Mouse (Mus musculus) layer of hippocampus, postnatal 14 days (tissue): Measurements from ENCODE around the gene Dock3. TPM values are rescaled to one million over a fixed set of nuclear protein-coding genes. Genes with fewer than 3 reads are reported as not detected.
"Not testable (repeated sequence)": the region's sequence is repeated elsewhere in the genome, so short reads cannot be mapped to it uniquely, and the experiment has no call there.

Experiments used
- DNase-seq, 2 experiments: peaks; one replicate each; pipeline ENCODE4 v3.0.0; 2021 to 2022; ENCODE audit warnings: low spot score in 2 of 2, mixed read lengths in 1 of 2
- total RNA-seq, 2 experiments: library from RNA; stranded (reverse); gene quantifications; 2 replicates each; pipeline ENCODE4 v1.2.3; 2021

The Dock3 gene
- total RNA-seq, 2 experiments from 2014 or later, result 81.4 to 94.1 TPM

DNA sequence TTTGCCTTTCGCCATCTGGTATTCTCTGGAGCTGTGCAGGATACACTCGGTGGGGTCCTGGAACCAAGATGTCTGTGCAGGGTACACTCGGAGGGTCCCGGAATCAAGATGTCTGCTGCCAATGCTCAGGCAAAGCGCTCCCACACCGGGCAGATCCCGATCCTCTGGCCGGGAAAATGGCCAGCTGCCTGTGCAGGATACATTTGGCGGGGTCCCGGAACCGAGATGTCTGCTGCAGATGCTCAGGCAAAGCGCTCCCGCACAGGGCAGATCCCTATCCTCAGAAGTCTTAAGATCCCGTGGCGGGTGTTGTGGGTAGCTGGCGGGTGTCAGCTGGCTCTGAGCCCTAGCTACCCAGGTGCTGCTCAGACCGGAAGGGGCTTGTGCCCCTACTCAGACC, 142.3 kb downstream of the Dock3 start:
- DNase-seq, result not testable (repeated sequence)

DNA sequence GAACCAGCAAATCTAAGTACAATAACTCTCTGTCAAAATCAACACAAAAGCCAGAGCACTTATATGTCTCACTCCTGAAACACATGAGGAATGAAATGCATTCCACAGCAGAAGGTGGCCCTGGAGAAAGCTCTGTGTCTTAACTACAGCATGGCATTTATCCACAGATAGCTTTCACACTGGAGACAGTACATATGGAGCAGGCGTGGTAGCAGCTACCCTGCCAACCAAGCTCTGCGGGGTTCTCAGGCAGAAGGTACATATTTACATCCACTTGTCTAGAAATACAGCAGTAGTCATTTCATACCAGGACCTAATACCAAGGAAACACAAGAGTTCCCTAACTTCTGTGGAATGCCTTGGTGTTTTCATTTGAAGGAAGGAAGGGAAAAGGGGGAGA, 144.2 kb downstream of the Dock3 start:
- DNase-seq, result peak in 1 of 2 experiments; percentile 20

DNA sequence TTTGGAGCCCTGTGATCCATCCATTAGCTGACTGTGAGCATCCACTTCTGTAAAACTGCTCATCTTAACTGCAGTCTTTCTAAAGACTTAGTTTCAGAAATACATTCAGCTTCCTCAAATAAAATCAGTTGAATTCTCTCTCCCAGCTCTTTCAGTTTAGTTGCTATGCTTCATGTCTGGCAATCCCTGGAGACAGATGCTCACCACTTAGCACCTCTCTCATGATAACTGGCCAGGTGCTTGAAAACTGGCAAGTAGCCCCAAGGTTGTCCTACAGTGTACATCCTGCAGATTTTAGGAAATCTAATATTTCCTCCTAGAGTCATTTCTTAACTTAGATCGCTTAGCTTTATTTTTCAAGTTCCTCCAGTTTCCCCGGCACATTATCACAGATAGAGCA, 193.8 kb downstream of the Dock3 start:
- no peak for DNase-seq

DNA sequence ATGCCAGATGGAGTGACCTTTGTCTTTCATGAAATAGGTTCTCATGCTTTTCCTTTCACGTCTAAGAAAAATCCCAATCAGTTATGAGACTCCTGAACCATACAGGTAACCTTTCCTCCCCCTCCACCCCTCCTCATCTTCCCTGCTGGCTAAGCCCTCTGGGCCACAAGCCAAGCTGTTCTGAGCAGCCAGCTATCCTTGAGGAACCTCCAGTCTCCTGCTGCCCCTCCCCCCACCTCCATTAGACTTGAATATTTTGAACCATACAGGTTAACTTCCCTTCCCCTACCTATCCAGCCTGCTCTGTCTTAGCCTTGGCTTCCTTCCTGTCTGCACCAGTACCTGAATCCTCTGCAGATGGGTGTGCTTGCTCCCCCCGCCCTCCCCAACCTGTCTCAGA, 204.1 kb downstream of the Dock3 start:
- no peak for DNase-seq

DNA sequence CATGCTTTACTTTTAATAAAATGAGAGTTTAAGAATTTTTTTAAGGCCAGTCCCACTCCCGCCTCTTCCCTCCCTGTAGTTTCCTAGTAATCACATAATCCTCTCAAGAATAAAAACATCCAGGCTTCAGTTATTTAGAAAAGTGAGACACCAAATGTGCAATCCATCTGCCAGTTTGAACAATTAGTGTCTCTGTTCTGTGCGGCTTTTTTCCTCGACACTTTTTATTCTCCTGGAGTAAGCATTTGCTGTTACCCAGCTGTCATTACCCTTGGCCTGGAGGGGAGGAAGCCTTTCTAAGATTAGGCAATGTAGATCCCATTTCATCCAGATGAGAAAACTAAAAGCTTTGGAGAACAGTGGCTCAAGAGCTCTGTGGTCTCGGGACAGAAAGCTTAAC, 221.9 kb downstream of the Dock3 start:
- peak in 1 of 2 experiments; percentile 54 for DNase-seq

DNA sequence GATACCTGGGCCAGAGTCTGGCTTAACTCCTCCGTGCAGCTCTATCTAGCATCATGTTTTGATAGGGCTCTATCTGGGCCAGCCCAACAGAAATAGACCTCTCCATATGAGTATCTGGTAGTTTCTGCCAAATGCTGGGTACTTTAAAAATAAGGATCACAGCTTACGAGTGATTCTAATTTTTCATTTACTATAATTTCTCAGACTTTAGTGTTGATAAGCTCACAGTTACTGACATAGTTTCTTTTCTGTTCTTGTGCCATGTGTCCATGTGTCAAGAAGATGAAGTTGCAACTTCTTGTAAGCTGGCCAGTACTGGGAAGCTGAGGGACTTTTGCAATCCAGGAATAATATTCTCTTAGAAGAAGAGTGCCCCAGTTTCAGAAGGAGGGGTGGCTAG, 228.5 kb downstream of the Dock3 start:
- no peak for DNase-seq

DNA sequence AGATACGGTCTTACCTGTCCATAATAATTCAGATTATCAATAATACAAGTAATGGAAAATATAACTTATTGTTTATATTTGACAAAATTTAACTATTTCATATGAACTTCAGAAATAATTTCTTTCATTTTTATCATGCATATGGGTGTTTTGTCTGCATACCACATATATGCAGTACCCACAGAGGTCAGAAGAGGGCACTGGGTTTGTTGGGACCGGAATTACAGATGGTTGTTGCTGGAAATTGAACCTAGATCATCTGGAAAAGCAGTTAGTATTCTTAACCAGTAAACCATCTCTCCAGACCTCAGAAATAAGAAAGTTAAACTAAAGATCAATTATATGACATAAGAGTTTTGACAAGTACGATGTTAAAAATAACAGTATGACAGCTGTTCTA, 261.0 kb downstream of the Dock3 start:
- DNase-seq, result peak in 1 of 2 experiments; percentile 14

DNA sequence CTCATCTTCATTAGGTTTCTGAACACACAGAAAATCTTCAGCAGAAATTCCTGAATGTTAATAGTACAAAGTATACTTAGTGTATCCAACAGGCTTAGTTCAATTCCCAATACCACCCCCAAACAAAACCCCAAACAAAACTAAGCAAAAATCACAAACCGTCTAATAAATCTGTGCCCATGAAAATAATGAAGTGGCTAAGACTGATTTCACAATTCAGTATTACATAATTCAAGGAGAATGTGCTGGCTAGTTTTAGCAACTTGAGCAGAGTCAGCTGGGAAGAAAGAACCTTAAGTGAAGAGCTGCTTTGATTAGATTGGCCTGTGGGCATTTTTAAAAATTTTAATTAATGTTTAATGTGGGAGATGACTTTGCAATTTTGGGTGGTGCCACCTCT, 273.3 kb downstream of the Dock3 start:
- DNase-seq, result no peak

DNA sequence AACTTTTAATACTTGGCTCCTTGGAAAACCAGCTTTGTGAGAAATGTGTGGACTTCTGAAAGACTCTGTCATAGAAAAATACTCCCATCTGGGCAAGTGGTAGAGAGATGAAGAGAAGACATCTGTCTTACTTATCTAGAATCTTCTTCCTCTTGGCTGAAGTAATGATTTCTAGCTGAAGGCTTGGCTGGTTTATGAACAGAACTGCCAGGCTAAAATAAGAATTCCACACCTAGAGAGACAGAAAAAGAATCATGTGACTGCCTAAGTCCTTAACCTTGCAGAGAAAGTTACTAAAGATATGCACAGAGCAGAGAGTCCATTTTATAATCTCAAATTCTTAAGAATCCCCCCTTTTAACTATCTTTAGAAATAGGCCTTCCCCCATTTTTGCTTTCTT, 276.2 kb downstream of the Dock3 start:
- DNase-seq, result no peak

DNA sequence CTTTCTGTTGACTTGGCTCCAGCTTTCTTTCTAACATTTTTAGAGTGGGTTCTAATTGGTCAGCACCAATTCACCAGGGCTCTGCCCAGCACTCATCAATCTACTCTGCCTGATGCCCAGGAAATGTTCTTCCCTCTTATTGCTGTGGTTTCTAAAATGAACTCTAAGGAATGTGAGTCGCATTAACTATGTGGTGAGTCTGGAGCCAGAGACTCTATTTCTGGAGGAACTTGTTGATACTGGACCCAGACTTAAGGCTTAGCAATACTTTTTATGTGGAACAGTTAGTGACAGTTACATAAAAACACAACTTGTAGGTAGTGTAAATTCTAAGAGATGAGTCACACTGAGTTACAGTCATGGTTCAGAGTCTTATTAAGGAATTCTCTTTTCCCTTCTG, 296.7 kb downstream of the Dock3 start:
- DNase-seq, result no peak

DNA sequence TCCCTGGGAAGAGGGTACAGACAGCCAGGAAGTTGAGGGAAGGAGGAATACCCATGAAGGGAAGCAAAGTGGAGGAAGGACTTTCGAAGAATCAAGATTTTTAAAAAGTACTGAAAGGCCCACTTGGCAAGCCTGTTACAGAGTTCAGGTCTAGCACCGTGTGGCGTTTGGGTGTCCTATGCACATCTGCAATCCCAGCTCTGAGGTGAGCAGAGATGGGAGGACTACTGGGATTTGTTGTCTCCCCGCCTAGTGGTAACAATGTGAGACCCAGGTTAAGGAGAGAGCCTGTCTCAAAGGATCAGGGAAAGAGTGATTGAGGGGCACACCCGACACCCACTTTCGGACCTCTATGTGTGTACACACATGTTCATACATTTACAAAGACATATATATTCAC, 316.8 kb downstream of the Dock3 start:
- DNase-seq, result no peak

DNA sequence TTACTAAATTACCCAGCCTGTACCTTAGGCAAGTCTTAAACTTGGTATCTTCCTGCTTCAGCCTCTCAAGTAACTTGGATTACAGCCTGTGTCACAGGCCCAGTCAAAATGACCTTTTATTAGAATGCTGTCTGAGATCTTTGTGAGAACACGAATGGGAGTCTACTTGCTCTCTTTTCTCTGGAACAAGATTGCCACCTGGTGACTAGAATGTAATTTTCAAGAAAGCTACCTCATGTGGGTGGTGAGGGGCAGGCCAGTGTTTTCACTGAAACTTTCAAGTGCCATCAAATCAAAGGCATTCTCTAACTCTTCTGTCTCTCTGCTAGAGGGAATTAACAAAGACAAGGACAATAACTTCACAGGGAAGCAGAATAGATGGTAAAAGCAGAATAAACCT, 317.9 kb downstream of the Dock3 start:
- DNase-seq, result no peak

DNA sequence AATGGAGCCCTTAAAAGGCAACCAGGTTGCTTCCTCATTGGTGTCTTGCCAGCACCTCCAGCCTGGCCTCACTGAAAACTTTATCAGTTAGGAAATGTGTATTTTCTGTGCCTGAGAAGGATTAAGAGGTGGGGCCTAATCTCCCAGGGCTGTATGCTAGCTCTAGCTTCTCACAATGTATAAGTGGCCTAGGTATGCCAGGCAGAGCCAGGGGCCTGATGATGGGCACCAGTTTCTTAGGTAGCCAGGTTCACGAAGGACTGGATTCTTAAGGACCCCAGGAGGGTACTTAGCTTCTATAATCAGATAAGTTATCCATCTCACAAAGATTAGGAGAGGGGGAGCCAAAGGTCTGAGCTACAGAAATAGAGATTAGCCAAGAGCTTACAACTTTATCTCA, 320.1 kb downstream of the Dock3 start:
- DNase-seq, result no peak

DNA sequence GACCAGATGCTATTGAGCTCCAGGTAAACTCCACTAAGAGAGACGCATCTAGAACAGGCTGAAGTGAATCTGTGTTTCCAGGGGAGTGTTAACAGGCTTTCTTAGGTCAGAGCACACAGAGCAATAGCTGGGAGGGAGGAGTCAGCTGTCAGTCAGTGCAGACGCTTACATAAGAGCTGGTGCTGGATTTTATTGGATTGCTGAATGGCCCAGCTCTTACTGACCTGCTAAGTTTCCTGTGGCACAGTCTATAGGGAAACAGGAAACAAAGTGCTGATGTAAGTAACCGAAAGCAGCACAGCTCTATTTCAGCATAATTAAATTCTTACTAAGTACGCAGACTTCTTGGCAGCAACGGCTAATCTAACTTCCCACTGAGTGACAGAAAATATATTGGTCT, 323.0 kb downstream of the Dock3 start:
- DNase-seq, result no peak

DNA sequence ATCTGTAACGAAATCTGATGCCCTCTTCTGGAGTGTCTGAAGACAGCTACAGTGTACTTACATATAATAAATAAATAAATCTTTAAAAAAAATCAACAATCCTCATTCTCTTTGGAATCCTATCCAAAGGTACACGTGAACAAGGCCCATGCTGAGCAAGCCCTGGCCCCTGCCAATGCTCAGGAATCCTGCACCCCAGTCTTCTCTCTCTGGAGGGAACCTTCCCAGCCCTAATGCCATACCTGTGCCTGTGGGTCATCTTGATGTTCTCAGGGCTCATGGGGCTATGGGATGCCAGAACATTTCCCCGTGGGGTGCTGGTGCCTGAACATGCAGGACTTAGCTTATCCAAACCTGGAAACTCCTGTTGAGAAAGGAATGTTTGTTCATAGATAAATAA, 323.5 kb downstream of the Dock3 start:
- DNase-seq, result no peak

DNA sequence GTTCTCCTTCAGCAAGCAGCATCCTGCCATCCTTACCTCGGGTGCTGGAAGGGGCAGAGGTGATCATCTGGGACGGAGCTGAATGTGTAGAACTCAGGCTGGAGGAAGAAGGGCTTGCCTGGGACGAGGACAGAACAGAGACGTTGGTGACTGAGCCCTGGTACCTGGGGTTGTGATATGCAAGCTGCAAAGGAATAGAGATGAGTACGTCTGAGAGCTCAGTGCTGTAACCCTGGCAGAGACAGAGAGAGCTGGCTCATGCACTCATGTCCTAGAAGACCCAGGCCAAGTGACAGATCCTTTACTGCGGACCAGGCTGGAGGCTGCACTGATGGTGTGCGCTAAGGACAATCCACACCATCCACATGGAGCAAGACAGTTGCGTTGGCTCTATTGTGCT, 325.1 kb downstream of the Dock3 start:
- no peak for DNase-seq

DNA sequence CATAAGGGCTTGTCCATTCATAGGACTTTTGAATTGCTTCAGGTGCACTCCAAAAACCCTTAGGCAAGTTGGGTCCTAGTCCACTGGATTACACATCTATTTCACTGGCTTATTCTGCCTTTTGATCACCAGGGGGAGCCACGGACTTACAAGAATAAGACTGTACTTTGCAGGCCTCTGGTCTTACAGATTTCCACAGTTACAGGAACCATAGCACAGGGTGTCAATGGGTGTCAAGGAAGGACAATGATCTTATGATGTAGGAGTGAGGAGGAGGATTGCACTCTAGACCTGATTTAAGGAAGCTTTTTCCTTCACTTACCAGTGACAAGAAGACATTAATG, 327.9 kb downstream of the Dock3 start:
- DNase-seq, result no peak

DNA sequence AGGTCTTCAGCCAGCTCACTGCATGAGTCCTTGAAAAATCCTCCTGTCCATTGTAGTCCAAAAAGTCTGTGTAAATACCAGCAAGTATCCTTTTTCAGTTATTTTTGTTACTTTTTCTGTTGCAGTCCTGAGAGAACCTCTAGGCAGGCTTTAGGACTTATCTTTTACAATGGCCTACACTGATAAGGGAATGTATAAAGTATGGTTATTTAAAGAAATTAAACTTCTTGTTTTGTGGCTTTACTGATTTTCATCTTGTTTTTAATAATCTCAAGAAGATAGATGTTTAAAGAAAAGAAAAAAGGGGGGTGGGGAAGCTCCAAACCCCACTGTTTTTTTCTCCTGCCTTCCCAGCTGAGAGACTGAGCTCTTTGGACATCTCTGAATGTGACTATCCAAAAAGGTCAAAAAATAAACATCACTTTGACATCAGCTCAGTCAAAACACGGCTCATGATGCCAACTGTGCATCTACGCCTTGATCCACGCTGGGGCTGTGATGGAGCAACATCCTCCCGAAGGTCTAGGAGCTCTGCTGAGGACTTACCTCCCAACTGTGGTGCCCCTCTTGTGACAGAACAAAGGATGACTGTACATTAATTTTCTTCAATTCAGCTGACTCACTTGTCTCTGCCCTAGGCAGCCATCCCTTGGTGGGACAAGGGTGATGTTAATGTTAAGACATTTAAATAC, 328.5 kb downstream of the Dock3 start:
- no peak for DNase-seq

DNA sequence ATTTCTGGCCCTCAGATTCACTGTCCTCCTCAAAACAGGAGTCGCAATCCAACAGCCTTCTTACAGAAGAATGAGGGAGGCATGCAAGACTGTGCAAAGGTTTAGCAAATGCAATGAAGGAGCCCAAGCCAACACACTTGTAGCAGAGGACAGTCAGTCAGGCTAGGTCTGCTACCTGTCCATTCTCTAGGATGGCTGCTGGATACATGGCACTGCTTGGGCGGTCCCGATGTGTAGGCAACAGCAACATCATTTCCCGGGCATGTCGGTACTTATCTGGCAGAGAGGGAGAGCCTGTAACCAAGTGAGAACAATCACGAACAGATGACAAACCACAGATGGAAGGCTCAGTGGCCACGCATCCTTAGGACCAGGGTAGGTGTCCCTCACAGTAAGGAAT, 330.1 kb downstream of the Dock3 start:
- DNase-seq, result no peak

DNA sequence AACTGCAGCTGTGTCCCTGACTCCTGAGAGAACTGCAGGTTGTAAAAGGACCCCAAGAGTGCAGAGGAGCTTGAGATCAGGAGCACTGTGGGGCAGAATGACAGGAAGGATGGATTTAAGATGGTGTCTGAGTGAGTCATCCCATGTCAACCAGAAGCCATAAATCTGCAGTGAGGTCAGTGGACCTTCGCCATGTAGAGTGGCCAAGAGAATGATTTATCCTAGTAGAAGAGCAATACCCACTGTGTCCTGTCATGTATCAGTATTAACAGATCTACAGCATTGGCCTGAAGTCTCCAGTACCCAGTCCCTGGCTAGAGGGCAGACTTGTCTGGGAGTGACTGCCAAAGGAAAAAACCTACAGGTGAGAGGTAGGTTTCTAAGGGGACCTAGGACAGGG, 332.8 kb downstream of the Dock3 start:
- no peak for DNase-seq

DNA sequence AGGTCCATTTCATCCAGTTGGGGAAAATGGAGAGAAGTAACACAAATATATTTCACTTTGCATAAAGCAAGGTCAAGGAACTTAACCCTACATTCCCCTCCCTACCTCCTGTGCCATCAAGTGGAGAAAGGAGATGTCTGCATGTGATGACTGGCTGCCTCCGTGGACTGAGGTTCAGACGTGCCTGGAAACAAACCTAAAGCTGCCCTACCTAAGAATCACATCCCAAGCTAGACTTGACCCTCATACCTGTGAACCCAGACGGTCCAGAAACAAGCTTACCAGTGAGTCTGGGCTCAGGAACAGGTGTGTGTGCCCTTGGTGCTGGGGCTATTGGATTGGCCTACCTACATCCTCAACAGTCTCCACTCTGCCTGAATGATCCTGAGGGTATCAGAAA, 338.4 kb downstream of the Dock3 start:
- no peak for DNase-seq

DNA sequence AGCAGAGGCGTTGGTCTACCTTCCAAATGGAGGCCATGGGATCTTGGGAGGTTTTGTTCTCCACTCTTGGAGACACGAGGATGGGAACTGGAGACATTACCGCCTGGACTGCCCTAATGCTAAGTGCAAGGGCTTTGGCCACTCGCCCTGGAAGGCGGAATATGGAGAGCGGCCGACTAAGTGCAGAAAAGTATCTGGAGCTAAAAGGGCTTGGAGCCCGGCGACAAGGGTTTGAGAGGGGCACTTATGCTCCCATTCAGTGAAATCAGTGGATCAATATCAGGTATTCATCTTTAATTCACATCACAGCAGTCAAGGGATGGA, 339.2 kb downstream of the Dock3 start:
- no peak for DNase-seq

DNA sequence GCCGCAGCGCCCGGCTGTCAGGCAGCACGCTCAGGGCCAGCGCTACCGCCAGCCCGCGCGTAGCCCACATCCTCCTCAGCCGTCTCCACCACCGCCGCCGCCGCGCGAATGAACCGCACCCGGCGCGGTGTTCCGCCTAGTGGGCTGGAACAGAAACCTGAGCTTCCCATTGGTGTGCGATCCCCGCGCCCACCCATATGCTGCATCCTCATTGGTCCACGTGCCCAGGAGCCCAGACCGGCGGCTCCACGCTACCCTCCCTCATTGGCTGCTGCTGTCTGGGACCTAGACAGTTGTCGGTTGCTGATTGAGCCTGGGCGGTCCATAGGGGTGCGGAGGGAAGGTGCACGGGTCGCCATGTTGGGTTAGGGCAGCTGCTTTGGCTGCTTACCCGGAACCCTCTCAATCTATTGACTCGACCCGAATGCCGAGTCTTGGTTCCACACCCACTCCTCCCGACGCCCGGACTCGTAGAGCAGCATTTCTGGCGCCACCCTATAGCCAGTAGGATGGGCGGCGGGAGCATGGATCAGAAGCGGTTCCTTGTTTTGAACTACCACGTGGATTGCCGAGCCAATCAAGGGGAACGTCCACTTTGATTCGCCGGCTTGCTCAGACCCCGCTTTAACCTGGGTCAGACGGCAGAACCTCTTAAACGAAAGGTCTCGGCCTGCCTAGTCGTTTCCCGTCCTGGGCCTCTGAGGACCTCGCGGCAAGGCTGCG, 339.7 kb downstream of the Dock3 start, which contains the start of gene Manf:
Gene Manf, minus strand, starts transcription at position 151 of the 723 bp plus-strand sequence.
- peak; percentile 97 to 99 for DNase-seq
